Mouse (Mus musculus): ENCODE data around the gene Sec31a. TPM values are rescaled to one million over a fixed set of nuclear protein-coding genes. Genes with fewer than 3 reads are reported as not detected.

Sec31a gene
- total and polyA plus RNA-seq, 3 experiments = 61.2 to 165 TPM; not detected in 1

DNA sequence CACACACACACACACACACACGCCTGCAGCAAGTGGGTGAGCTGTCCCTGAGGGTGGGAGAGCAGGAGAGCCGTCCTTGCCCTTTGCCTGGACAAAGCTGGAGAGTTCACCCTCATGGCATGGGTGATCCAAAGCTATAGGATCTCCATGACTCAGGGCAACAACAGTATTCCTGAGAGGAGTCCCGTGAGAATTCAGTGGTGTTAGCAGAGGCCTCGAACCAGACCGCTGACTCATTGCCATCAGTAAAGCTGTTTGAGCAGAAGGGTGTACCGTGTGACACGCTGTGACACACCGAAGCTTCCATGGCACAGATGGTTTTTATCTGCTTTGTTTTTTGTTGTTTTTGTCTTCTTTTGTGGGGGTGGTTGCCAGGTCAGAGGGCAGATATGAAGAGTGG lies 84.4 kb downstream of the Sec31a start:
- Histone ChIP-seq H3K9me3 (replicated peaks; ENCODE audit: insufficient read depth, low read length) (no peaks in the 10 kb centered on the region), H3K9ac (ENCODE audit: control insufficient read depth, low read depth, low read length, poor library complexity, severe bottlenecking) (no peak overlapping the region), H3K27ac (ENCODE audit: control insufficient read depth, low read depth, low read length) (no peak overlapping the region), H3K79me2 (ENCODE audit: control insufficient read depth, insufficient read depth, low read length, poor library complexity) (no peaks in the 10 kb centered on the region), H3K36me3 (ENCODE audit: control insufficient read depth in 1 of 2, insufficient read depth in 2 of 2, low read length in 2 of 2) (peaks cover 0 to 2% of the 10 kb centered on the region in 2 experiments; a peak in 2 of 4 replicates), H3K4me3 (ENCODE audit: control insufficient read depth in 1 of 2, insufficient read depth in 1 of 2, low read depth in 2 of 2, low read length in 2 of 2) (no peak overlapping the region), H3K4me1 (ENCODE audit: control insufficient read depth in 1 of 2, insufficient read depth in 2 of 2, low read length in 2 of 2) (0 out of 4 replicates have a peak, but pooled peaks cover 0 to 5% of the 10 kb centered on the region in 2 experiments), H3K27me3 (ENCODE audit: control insufficient read depth in 1 of 2, insufficient read depth in 2 of 2, low read length in 2 of 2) (0 out of 4 replicates have a peak, but pooled peaks cover 0 to 1% of the 10 kb centered on the region in 2 experiments)
- TF ChIP-seq ELF1 (IDR thresholded peaks at IDR 0.05; ENCODE audit: low read depth, low read length) = no peak
- no peak for TF ChIP-seq NRF1 (IDR thresholded peaks at IDR 0.05; ENCODE audit: insufficient read depth, low read depth, low read length, poor library complexity, severe bottlenecking)
- TF ChIP-seq MAX (IDR thresholded peaks at IDR 0.05; ENCODE audit: low read length) = no peak
- no peak for TF ChIP-seq EP300 (IDR thresholded peaks at IDR 0.05; ENCODE audit: low read depth in 1 of 2, low read length in 2 of 2)
- TF ChIP-seq SIN3A (IDR thresholded peaks at IDR 0.05; ENCODE audit: low read length) = no peak
- no peak for TF ChIP-seq POLR2AphosphoS5 (IDR thresholded peaks at IDR 0.05; ENCODE audit: borderline replicate concordance, low read depth, low read length)
- TF ChIP-seq JUND (IDR thresholded peaks at IDR 0.05; ENCODE audit: low read depth, low read length) = no peak
- no peak for TF ChIP-seq UBTF (IDR thresholded peaks at IDR 0.05; ENCODE audit: borderline replicate concordance, insufficient read depth, low read depth, low read length)
- TF ChIP-seq USF1 (IDR thresholded peaks at IDR 0.05; ENCODE audit: low read depth, low read length) = no peak
- TF ChIP-seq MEF2A (IDR thresholded peaks at IDR 0.05; ENCODE audit: extremely low read depth, insufficient replicate concordance, low read depth, low read length, poor library complexity, severe bottlenecking) = no peak
- no peak for TF ChIP-seq MAZ (IDR thresholded peaks at IDR 0.05; ENCODE audit: low read depth, low read length)
- no peak for TF ChIP-seq MXI1 (IDR thresholded peaks at IDR 0.05; ENCODE audit: low read depth, low read length)
- TF ChIP-seq MYB (IDR thresholded peaks at IDR 0.05; ENCODE audit: low read depth, low read length) = no peak
- TF ChIP-seq BHLHE40 (IDR thresholded peaks at IDR 0.05; ENCODE audit: borderline replicate concordance, low read depth, low read length) = no peak
- no peak for TF ChIP-seq ZKSCAN1 (IDR thresholded peaks at IDR 0.05; ENCODE audit: low read depth, low read length)
- no peak for TF ChIP-seq SMC3 (IDR thresholded peaks at IDR 0.05; ENCODE audit: low read depth, low read length)
- no peak for TF ChIP-seq GABPA (IDR thresholded peaks at IDR 0.05; ENCODE audit: low read depth, low read length)
- no peak for TF ChIP-seq TBP (IDR thresholded peaks at IDR 0.05; ENCODE audit: low read depth, low read length)
- no peak for TF ChIP-seq RAD21 (IDR thresholded peaks at IDR 0.05; ENCODE audit: low read depth, low read length)
- no peak for TF ChIP-seq NELFE (IDR thresholded peaks at IDR 0.05; ENCODE audit: low read depth, low read length)
- no peak for DNase-seq (ENCODE audit: low read depth, low spot score)

DNA sequence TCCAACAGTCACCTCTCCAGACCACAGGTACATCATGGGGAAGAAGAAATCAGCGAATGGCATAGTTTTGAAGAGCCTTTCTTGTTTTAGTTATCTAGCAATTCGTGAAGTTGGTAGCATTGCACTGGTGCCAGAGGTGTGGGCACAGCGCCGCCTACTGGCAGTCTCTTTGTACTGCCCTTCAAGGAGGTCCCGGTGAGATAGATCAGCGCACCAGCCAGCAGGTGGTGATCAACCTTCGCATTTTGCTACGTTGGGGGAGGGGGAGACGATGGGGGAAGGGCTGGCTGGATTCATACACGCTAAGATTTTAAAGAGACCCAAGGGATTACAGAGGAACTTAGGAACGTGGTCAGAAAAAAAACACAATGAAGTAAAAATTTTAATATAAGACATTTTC lies 94.0 kb downstream of the Sec31a start:
- TF ChIP-seq TCF12 (IDR thresholded peaks at IDR 0.05; ENCODE audit: low read depth, low read length) (no peak), MAZ (IDR thresholded peaks at IDR 0.05; ENCODE audit: low read depth, low read length) (0 out of 2 replicates have a peak, but pooled peaks have one; percentile 36), GATA1 (IDR thresholded peaks at IDR 0.05; ENCODE audit: low read depth, low read length) (peak; percentile 40; the same call in 1 of the 2 replicates), MYB (IDR thresholded peaks at IDR 0.05; ENCODE audit: low read depth, low read length) (no peak), SMC3 (IDR thresholded peaks at IDR 0.05; ENCODE audit: low read depth, low read length) (peak; percentile 93), JUND (IDR thresholded peaks at IDR 0.05; ENCODE audit: low read depth, low read length) (0 out of 2 replicates have a peak, but pooled peaks have one; percentile 12), SIN3A (IDR thresholded peaks at IDR 0.05; ENCODE audit: low read length) (no peak), CHD2 (IDR thresholded peaks at IDR 0.05; ENCODE audit: low read length) (peak; percentile 90), POLR2A (IDR thresholded peaks at IDR 0.05; ENCODE audit: control insufficient read depth in 1 of 2, insufficient read depth in 1 of 2, low read depth in 1 of 2, low read length in 2 of 2, poor library complexity in 1 of 2) (no peak), CTCF (IDR thresholded peaks at IDR 0.05 in 2 of 3, conservative IDR thresholded peaks at IDR 0.05 in 1 of 3; ENCODE audit: control insufficient read depth in 1 of 3, insufficient read depth in 1 of 3, low read depth in 2 of 3, low read length in 3 of 3, poor library complexity in 1 of 3, severe bottlenecking in 1 of 3) (peak; percentile 99 to 100 (median 99); a peak in 5 of 6 replicates), ZC3H11A (IDR thresholded peaks at IDR 0.05; ENCODE audit: low read depth, low read length) (peak; percentile 87), ZNF384 (IDR thresholded peaks at IDR 0.05; ENCODE audit: low read depth, low read length) (no peak)
- peak; percentile 88 for DNase-seq (ENCODE audit: low read depth, low spot score)
- Histone ChIP-seq H3K79me2 (ENCODE audit: control insufficient read depth, insufficient read depth, low read length, poor library complexity) (no peaks in the 10 kb centered on the region), H3K9me3 (replicated peaks; ENCODE audit: insufficient read depth, low read length) (no peaks in the 10 kb centered on the region), H3K9ac (ENCODE audit: control insufficient read depth, low read depth, low read length, poor library complexity, severe bottlenecking) (no peak overlapping the region), H3K4me3 (ENCODE audit: control insufficient read depth in 1 of 2, insufficient read depth in 1 of 2, low read depth in 2 of 2, low read length in 2 of 2) (no peak overlapping the region), H3K4me1 (ENCODE audit: control insufficient read depth in 1 of 2, insufficient read depth in 2 of 2, low read length in 2 of 2) (no peaks in the 10 kb centered on the region), H3K36me3 (ENCODE audit: control insufficient read depth in 1 of 2, insufficient read depth in 2 of 2, low read length in 2 of 2) (no peaks in the 10 kb centered on the region; a peak in 1 of 4 replicates), H3K27ac (ENCODE audit: control insufficient read depth, low read depth, low read length) (no peak overlapping the region), H3K27me3 (ENCODE audit: control insufficient read depth in 1 of 2, insufficient read depth in 2 of 2, low read length in 2 of 2) (no peaks in the 10 kb centered on the region)
